Mouse (Mus musculus) heart, adult 11 months (tissue): ENCODE measurements at regions not wholly inside any gene's neighbourhood (a gene's known extent, or its start where the extent isn't known, plus 50 kb on each side); places are given as distances from the start of the nearest gene placed in this dataset.

Experiments
- DNase-seq: peaks from one replicate; pipeline ENCODE4 v3.0.0; 2022

DNA sequence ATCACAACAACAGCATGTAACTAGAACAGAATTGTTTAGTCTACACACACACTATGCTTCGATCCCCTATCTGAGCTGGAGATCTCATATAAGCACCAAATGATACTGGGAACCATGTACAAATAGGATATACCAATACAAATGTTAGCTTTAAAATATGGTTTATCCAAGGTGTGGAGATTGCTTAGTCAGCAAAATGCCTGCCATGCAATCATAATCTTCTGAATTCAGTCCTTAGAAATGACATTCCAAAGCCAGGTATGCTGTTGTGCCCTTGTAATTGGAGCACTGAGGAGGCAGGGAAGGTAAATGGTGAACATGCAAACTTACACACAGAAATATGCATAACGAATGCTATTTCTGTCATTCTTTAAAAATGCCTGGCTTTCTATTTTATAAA, 54.0 kb upstream of the Thsd7b start:
- DNase-seq: no peak

DNA sequence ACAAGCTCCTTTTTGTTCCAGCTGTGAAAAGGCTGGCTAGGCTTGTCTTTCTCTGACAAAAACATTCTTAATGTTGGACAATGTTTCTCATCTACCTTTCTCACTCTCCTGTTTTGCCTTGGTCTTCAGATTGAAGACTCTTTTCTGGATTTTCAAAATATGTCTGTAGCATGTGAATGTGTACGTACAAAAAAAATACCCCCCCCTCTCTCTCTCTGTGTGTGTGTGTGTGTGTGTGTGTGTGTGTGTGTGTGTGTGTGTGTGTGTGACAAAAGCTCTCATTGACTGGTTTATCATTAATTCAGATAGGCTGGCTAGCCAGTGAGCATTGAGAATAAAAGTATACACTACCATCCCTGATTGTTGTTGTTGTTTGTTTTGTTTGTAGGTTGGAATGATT, 64.3 kb upstream of the Thsd7b start:
- DNase-seq: no peak

DNA sequence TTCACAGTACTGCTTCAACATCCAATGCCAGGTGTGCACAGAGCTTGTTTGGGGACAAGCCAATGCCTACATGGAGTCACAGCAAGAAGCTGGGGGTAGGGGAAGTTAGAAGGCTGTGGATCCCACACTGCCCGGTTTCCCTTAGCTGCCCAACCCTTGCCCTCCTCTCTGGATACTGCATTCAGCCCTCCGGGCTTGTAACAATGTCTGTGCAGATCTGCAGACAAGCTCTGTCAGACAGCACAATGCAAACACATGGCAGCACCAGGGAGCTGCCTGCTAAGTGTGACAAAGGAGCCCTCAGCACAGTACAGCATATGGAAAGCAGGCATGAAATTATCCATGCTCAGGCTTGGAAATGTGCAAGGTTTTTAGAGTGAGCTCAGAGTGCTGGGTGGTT, 64.7 kb upstream of the Thsd7b start:
- no peak for DNase-seq

DNA sequence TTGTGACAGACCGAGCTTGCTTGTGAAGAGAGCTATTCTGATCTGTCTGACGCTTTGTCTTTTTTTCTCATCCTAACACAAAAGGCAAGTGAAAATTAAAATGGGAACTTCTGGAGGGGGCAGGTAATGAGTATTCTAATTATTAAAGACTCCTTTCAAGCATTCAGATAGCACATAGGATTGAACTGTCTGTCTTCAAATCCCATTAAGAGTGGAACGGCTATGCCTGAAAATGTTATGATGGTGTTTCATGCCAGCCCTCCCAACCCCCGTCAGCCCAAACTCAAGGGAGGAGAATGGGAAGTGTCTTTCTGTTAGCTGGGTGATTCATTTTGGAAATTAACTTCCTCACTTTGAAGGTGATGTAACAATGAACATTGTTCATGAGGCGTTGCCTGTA, 65.4 kb upstream of the Thsd7b start:
- no peak for DNase-seq

DNA sequence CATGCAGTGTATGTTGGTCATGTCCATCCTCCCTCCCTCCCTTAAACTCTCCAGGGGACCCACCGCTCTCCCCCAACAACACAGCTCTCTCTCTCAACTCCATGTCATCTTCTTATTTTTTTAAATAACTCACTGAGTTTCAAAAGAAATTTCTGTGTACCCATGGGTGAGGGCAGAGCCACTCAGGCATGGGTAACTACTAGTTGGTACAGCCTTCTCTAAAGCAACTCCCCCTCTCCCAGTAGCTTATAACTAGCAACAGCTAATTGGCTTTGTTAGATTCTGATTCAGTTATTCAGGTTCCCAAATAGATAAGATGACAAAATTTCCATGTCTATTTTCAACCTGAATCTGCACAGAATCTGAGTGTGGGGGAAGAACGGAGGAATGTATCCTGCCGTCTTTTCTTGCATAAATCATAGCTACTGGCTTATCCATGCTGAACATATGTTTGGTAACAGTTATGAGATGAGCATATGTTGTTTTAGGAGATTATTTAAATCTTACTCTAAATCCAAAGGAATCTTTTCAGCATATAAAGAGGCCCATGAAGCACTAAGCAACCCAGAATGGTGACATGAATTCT, 92.8 kb upstream of the Thsd7b start:
- DNase-seq: no peak

DNA sequence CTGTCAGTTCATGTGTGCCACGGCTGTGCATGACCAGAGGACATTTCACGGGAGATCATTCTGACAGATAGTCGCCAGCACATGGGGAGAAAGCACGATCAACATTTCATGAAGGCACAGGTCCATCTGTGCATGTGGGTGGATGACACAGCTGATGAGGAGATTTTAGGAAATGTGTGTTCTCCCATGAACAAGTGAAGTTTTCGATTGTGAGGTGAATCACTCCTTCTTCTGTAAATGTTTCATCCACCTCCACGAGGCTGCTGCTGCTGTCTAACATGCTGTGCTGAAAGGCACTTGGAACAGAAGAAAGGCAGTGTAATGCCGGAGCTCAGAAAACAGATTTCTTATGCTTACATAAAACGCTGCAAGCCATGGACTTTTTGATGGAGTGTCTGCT, 103.2 kb upstream of the Thsd7b start:
- DNase-seq: no peak

DNA sequence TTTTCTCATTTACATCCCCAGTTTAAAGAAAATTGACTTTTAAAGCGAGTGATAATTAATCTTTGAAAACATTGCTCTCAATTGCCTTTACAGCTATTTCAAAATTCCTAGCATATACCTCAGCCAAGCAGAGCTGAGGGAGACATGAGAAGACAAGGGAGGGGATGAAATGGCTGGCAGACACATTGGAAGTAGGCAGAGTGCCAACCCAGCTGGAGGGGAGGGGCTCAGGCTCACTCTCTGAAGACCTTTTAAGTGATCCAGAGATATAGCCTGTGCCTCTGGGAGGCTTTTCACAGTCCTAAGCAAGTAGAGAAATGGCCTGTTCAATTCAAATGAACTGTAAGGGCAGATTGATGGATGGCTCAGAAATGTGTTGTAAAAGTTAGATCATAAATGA, 122.5 kb upstream of the Thsd7b start:
- no peak for DNase-seq

DNA sequence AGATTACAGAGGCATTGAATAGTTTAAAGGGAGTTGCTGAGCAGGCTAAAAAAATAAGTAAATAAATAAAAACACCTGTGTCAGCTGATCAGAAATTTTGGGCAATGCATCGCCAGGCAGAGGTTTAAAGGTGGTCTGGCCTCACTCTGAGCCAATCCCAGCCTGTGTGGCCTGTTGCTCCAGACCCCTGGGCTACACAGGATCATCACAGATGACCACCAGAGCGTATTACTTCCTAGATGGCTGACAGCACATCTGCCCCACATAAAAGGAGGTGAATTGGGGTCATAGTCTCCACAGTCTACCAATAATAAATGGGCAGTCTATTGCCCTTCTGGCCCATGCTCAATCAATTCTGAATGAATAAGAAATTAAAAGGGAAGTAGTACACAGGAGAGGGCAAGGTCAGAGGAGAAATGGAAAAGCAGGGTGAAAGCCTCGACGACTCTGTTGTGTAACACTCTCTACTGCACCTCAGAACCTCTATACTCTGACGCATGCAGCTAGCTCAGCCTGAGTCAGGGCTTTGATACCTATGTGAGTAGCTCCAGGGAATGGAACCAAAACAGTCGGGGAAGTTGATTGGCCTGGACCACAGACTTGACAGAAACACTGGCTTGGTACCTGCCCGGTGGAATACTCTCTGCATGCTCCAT, 124.2 kb upstream of the Thsd7b start:
- peak; percentile 41 for DNase-seq

DNA sequence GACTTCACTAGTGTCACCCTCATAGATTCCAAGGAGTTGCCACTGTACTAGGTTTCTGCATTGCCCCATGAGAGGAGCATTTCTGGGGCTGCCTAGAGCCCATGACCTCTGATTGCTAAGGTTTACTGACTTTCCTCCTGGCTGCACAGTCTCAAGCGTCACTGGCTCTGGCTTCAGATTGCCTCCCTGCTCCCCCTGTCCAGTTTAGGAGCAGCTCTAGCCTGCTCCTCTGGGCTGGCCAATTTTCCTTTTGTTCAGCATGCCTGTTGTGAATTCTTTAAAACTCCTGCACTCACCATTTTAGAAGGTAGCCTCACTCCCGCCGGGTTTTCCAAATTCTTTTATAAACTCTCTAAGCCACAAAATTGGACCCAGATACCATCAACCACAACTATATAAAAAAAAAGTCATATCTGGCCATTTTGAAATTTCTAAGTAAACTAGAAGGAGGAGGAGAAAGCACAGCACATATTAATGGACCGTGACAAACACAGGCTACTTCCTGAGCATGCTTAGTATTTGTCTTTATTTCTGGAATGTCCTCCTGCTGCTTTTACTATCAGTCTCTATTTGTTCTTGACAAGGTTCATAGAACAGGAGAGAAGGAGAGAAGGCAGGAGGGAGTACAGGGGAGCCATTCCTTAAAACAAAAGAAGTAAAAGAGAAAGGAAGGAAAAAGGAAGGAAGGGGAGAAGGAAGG, 126.6 kb upstream of the Thsd7b start:
- no peak for DNase-seq

DNA sequence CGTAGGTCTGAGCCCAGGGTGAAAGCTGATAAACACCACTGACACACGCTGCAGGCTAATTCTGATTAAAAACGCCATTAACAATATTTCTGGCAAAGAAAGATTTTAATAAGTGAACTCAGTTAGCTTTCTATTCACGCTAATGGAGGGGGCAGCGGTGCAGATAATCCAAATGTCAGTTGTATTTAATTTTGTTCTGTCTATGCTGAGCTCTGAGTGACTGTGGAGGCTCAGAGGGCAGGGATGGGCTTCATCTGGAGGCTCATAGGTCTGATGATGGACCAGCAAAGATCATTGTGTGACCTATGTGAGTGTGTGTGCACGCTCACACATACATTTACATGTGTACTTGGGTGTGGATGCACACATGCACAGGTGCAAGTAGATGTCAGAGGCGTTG, 134.3 kb upstream of the Thsd7b start:
- no peak for DNase-seq

DNA sequence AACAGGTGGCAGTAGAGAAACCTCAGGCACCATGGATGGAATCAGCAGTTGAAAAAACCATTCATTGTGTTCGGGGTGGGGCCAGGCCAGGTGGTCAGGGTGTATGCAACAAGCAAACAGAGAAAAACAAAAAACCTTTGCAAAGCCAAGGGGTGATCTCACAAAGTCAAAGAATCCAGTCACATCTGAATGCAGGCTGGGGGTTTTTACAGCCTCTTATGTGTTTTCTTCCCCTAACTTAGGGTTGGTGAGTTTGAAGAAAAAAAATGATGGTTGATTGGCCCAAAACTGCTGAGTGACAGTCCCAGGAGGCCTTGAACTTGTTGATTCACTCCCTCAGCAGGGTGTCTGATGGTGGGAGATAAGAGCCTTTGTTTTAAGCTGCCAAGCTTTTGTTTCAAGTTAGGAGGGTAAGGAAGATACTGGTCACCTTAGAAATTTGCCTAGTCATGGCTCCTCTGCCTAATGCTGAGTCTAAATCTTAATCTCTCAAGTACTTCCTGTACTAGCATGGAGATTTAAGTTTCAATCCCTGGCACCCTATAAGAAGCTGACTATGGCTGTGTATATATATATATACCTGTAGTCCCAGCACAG, 166.0 kb upstream of the Thsd7b start:
- no peak for DNase-seq

DNA sequence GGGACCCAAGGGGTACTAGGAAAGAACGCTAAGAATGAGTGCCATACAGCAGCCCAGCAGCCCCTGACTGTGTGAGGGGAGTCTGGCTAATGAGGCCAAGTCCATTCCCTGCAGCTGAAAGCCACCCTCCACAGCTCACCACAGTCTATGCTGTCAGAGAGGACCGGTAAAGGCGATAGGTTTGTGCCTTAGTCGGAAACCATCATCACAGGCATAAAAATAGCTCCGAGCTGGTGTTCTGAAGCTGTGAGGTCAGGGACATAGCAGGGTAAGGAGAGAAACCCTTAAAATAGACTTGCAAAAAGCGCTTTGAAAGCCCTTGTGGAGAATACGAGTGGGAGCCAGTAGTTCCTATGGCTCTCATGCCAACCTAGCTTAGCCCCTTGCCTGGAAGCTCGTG, 172.1 kb upstream of the Thsd7b start:
- DNase-seq: peak; percentile 88

DNA sequence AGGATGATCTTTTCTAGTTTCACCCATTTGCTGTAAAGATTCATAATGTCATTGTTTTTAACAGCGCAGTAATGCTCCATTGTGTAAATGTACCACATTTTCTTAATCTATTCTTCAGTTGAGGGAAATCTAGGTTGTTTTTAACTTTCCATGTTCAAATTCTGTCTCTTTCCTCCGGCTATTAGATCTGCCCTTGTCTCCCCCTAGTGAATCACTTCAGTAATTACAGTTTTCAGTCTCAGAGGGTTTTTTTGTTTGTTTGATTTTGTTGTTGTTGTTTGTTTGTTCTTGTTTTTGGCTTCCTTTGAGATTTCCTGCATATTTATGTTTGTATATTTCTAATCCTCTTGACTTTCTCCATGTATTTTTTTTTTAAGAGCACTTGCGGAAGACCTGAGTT, 194.8 kb upstream of the Thsd7b start:
- no peak for DNase-seq

DNA sequence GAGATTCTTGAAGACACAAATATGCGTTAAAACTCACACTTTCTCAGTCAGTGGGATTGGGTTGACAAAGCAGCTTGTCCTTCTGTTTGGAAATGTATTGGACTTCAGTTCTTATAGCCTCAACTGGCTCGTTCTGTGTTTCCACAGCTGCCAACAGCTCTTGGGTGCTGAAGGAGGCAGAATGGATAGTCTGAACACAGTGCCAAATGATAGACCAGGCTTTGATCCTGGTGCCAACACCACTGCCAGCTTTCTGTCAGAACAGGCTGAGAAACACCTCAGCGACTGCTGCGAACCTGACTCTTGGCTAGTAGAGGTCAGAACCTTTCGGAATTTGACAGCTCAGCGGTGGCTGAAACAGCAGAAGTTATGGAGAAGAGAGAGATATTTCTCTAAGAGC, 215.9 kb upstream of the Thsd7b start:
- peak; percentile 97 for DNase-seq

DNA sequence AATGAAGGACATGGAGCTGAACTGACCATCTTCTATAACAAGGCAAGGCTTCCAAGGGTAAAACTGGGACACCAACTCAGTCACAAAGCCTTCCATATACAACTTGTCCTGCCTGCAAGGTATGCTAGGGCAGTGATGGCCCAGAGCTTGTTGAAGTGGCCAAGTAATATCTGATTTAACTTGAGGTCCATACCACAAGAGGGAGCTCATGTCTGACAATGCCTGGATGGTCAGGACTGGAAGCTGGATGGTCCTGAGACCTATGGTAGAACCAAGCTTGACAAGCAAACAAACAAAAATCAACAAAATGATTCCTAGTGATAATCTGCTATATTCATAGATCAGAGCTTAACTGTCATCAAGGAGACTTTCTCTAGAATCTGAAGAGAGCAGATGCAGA, 217.8 kb upstream of the Thsd7b start:
- DNase-seq: no peak

DNA sequence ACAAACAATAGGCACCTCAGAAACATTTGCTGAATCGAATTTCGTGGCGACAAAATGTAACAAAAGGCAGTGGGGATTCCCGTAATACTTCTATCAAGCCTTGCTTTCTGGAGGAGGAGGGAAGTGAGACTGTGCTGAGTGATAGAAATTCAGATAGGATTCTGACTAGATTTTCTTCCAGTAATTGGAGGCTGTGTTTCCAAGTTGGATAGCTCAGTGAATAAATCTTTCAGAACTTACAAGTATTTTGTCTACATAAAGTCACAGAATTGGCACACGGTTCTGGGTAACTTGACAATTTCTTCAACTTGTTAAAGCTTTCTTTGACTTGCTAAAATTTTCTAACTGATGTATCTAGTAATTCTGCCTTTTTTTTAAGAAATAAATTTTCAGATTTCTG, 239.4 kb upstream of the Thsd7b start:
- DNase-seq: no peak

DNA sequence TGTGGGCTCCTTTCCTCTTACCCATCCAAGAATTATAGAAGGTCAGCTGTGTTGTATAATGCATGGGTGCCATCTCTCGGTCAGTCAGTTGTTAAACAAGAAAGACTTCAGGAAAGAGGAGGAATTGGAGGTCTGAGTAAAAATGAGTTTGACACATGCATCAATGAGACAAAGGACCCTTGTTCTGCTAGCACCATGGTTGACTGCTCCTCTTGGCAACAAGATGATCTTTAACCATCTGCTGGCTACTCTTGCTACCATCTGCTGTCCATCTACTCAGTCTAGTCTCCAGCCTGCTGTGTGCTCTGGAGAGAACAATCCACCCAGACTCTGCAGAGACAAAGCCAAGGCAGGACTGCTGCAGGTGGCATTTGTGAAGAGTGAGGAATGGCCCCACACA, 267.2 kb upstream of the Thsd7b start:
- no peak for DNase-seq

DNA sequence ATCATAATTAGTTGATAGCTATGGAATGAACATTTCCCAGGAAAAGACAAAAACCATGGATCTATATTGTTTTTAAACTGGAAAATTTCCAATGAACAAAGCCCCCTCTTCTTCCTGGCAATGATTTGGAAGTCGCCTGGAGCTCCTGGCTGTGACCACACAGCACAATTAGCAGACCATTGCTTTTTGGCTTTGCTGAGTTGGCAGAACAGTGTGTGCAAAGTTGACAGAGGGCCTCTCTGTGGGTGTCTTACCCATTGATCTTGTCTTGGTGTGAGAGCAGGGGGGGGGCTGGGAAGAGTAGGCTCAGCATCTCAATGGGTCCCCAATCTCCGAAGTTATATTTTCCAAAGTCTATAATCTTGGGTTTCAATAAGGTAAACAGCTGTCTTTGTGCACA, 270.8 kb upstream of the Thsd7b start:
- DNase-seq: no peak

DNA sequence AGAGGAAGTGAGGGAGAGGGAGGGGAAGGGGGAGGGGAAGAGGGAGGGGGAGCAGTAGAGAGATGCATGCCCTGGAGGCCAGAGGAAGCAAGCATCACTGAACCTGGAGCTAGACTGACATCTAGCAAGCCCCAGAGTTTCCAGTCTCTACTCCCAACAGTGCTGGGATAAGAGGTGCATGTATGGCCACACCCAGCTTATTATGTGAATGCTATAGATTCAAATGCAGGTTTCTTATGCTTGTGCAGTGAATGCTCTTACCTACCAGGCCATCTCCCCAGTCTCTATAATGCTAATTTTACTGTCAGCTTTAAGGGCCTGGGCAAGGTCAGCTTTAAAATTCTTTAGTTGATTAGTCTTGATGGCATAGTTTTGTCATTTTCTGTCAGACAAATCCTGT, 271.3 kb upstream of the Thsd7b start:
- no peak for DNase-seq

DNA sequence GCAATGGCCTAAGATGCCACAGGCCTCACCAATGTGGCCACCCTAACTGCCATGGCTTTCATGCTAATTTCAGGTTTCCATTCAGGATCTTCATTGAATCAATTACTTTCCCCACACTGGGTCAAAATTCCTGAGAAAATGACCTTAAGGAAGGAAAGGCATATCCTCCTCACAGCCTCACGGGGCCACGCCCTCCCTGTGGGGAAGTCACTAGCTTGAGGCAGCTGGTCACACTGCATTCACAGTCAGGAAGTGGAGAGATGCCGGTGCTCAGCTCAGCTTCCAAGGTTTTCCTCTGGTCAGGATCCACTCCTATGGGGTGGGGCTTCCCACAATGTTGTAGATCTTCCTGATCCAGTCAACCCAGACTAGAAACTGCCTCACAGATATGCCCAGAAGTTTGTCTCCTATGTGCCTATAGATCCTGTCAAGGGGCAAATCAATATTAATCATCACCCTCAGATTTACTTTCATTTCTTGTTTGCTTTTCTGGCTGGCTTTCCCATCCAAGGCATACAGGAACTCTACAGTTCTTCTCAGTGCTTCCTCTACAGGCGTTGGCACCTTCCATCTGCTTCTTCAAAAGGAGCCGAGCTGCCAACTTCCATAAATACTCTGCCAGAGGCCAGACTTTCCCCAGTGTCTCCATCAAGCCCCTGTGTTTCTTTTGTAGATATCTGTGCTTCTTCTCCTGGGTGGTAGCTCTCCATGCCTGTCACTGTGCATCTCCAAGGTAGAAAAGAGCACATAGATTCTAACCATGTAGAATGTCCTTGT, 273.2 kb upstream of the Thsd7b start:
- no peak for DNase-seq

DNA sequence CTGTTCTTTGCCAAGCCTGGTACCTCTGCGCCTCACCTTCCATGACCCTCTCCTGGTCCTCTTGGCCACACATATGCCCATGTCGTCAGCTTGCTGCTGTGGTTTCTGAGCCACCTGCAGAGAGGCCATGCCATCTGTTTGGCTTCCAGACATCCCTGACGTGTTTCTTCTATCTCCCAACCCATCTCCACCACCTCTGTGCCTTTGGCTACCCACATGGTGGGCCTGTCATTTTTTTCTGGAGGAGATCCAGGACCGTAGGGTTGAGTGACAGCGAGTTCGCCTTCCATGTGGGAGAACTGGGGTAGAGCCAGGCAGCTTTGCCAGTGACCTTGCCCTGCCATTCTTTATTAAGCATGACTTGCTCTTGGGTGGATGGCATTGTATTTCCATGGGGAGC, 278.4 kb upstream of the Thsd7b start:
- no peak for DNase-seq

DNA sequence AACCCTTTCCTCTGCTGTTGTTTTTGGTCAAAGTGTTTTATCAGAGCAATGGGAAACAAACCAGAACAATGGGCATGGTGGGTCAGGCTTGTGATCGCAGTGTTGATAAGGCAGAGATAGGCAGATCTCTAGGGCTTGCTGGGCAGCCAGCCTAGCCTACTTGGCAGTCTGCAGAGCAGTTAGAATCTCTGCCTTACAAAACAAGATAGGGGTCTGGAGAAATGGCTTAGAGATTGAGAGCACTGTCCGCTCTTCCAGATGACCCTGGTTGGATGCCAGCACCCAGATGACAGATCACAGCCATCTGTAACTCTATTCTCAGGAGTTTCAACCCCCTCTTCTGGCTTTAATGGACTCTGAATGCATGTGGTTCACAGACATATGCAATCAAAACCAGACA, 289.7 kb upstream of the Thsd7b start:
- no peak for DNase-seq

DNA sequence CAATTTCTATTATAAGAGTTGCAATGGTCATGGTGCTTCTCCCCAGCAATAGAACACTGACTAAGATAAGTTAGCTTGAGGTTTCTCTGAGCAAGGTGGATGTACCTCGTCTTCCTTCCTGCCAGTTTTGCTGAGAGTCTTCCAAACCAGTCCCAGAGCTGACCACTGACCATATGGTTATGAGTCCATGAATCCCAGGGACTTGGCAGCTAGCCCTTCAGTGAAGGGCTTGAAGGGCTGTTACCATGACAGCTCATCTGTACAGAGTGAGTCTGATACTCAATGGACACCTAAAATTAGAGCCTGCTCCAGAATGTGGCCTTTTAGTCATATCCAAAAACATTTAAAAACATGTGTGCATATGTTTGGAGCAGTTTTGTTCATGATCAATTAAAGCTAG, 297.5 kb upstream of the Thsd7b start:
- peak; percentile 27 for DNase-seq

DNA sequence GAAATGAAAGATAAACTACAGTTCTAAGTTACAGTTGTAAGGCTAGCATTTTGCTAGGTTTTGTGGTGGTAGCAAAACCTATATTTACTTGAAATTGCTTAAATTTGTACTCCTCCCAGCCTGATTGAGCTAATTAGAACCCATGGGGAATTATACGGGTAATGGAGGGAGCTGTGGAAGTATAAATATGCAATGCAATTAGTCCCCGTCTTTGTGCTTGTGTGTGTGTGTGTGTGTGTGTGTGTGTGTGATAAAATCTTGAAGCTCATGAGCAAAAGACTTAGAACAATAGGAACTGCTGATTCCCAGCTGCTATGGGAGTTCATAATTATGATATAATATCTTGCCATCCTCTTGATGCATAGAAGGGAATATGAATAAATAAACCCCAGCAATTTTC, 321.7 kb upstream of the Thsd7b start:
- no peak for DNase-seq
